Comparison of ENCODE assay signal across 24 mouse cellular contexts in the genomic region with DNA sequence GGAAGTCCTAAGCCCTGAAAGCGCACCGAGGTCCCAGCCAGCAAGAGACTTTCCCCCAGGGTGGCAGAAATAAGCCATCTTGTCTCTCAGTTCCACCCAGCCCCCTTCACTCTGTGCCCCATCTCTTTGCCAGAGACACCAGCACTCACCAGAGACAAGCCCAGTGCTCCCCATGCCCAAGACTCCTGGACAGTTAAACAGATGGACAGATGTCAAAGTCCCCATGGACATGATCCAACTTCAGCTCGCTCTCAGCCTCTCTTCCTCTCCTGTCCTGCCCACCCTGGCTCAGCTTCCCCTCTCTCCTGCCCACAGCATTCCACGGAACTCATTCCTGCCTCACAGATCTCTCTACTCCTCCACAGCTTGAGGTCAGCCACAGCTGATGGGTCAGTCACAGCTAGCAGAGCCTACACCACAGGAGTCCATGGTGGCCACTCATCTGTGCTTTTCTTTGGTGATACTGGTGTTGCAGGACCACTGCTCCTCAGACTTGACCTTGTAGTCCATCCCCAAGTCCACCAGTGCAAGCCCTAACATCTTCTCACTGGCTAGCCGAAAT. TPM values are rescaled to one million over a fixed set of nuclear protein-coding genes. Genes with fewer than 3 reads are reported as not detected.
DNase-seq lines count a peak whose midpoint lies in the region; ATAC-seq and TF ChIP-seq lines count a peak whose summit lies in the region.
"Had no signal": no experiment of that assay in that cellular context is flagged by ENCODE, and none has a peak within 500 bp of the region (broad histone marks: within the 10 kb centered on the region; RNA-seq: fewer than 3 reads in every experiment).

No protein-coding gene starts in this region.

- peaks cover 41% of the 10 kb centered on the region for H3K4me1 ChIP-seq in kidney, adult 2 months (ENCODE audit: control insufficient read depth, insufficient read depth, low read length)
- H3K4me1 ChIP-seq in kidney, embryonic 14.5 days (ENCODE audit: control insufficient read depth, insufficient read depth, low read length) = peaks cover 14% of the 10 kb centered on the region; the same call in 1 of the 2 replicates
- H3K4me1 ChIP-seq in liver, embryonic 15.5 days (replicated peaks) = peaks cover 81% of the 10 kb centered on the region
- peaks cover 57% of the 10 kb centered on the region for H3K4me1 ChIP-seq in liver, embryonic 12.5 days
- H3K4me1 ChIP-seq in liver, postnatal 0 days (ENCODE audit: insufficient read depth) = peaks cover 77% of the 10 kb centered on the region
- H3K4me1 ChIP-seq: forebrain, embryonic 12.5 days; midbrain, embryonic 13.5 days had no signal

- no peak overlapping the region for H3K4me2 ChIP-seq in kidney, embryonic 14.5 days (replicated peaks; ENCODE audit: low read depth, low read length)
- no peak overlapping the region for H3K4me2 ChIP-seq in liver, embryonic 15.5 days
- no peak overlapping the region for H3K4me2 ChIP-seq in liver, embryonic 12.5 days
- H3K4me2 ChIP-seq in liver, postnatal 0 days (ENCODE audit: low read depth, low read length) = peak overlapping the region; percentile 45
- H3K4me2 ChIP-seq: embryonic facial prominence, embryonic 12.5 days; forebrain, embryonic 12.5 days; intestine, embryonic 15.5 days; limb, embryonic 13.5 days; midbrain, embryonic 13.5 days had no signal

- peak; percentile 77 for DNase-seq in kidney, adult 2 months
- peak; percentile 80 for DNase-seq in Muller cell, postnatal 12 days (ENCODE audit: inconsistent ontology term)
- DNase-seq in liver, postnatal 0 days = no peak
- DNase-seq in left cerebral cortex, postnatal 10 days (ENCODE audit: extremely low spot score in 1 of 2, low spot score in 2 of 2) = no peak
- DNase-seq in adrenal gland, adult 2 months = no peak
- DNase-seq: adrenal gland, postnatal 10 days; cerebellum, adult 2 months; cerebellum, postnatal 25 days; lung, postnatal 14 days had no signal

- intact Hi-C loops in left cerebral cortex, postnatal 10 days (cut with DNase I) = no loop called here

- no peak for ATAC-seq in kidney, embryonic 14.5 days (ENCODE audit: low FRiP score, low TSS enrichment)
- no peak for ATAC-seq in liver, embryonic 15.5 days (ENCODE audit: insufficient read depth)
- ATAC-seq in liver, embryonic 12.5 days = no peak
- no peak for ATAC-seq in liver, postnatal 0 days
- ATAC-seq: CD4-positive, CD25-positive, alpha-beta regulatory T cell, adult 4 months; hindbrain, embryonic 16.5 days; midbrain, embryonic 13.5 days had no signal

- WGBS in kidney, adult 2 months = 50% methylated on average over 5 of the region's 5 CpGs
- 70% methylated on average over 5 of the region's 5 CpGs for WGBS in kidney, embryonic 14.5 days
- 45% methylated on average over 5 of the region's 5 CpGs for WGBS in liver, embryonic 15.5 days (ENCODE audit: insufficient replicate concordance)
- WGBS in liver, embryonic 12.5 days (ENCODE audit: insufficient replicate concordance) = 58% methylated on average over 5 of the region's 5 CpGs
- WGBS in liver, postnatal 0 days (ENCODE audit: insufficient replicate concordance) = 49% methylated on average over 5 of the region's 5 CpGs

- H3K36me3 ChIP-seq in kidney, adult 2 months (ENCODE audit: control insufficient read depth, insufficient read depth, low read length) = no peaks in the 10 kb centered on the region
- no peaks in the 10 kb centered on the region for H3K36me3 ChIP-seq in kidney, embryonic 14.5 days (ENCODE audit: control insufficient read depth, insufficient read depth, low read length)
- H3K36me3 ChIP-seq in liver, embryonic 15.5 days (replicated peaks) = no peaks in the 10 kb centered on the region
- H3K36me3 ChIP-seq in liver, embryonic 12.5 days = no peaks in the 10 kb centered on the region
- H3K36me3 ChIP-seq in liver, postnatal 0 days (replicated peaks; ENCODE audit: insufficient read depth, low read length) = no peaks in the 10 kb centered on the region
- H3K36me3 ChIP-seq: embryonic facial prominence, embryonic 12.5 days; forebrain, embryonic 12.5 days; hindbrain, embryonic 10.5 days; intestine, embryonic 15.5 days; limb, embryonic 13.5 days; midbrain, embryonic 13.5 days had no signal

- no peak for TF ChIP-seq EP300 in liver, postnatal 0 days (IDR thresholded peaks at IDR 0.05; ENCODE audit: low read depth)

- no peak for TF ChIP-seq POLR2A in kidney, adult 2 months (IDR thresholded peaks at IDR 0.05; ENCODE audit: low read depth, low read length)

- 0 out of 2 replicates have a peak overlapping the region, but pooled peaks have one; percentile 43 for H3K27ac ChIP-seq in kidney, adult 2 months (ENCODE audit: insufficient read depth, low read depth, low read length)
- no peak overlapping the region for H3K27ac ChIP-seq in kidney, embryonic 14.5 days (ENCODE audit: low read depth, low read length)
- peak overlapping the region; percentile 14; the same call in 1 of the 2 replicates for H3K27ac ChIP-seq in liver, embryonic 15.5 days (replicated peaks)
- H3K27ac ChIP-seq in liver, embryonic 12.5 days = no peak overlapping the region
- H3K27ac ChIP-seq in liver, postnatal 0 days (ENCODE audit: low read depth) = peak overlapping the region; percentile 95
- H3K27ac ChIP-seq: embryonic facial prominence, embryonic 12.5 days; forebrain, embryonic 12.5 days; hindbrain, embryonic 10.5 days; intestine, embryonic 15.5 days; layer of hippocampus, adult 2 months; limb, embryonic 13.5 days; midbrain, embryonic 13.5 days had no signal

- no peaks in the 10 kb centered on the region for H3K9me3 ChIP-seq in kidney, embryonic 14.5 days (ENCODE audit: control insufficient read depth, low read length)
- H3K9me3 ChIP-seq in liver, embryonic 15.5 days (replicated peaks) = no peaks in the 10 kb centered on the region
- H3K9me3 ChIP-seq in liver, embryonic 12.5 days (replicated peaks) = no peaks in the 10 kb centered on the region
- no peaks in the 10 kb centered on the region for H3K9me3 ChIP-seq in liver, postnatal 0 days (ENCODE audit: low read length)
- H3K9me3 ChIP-seq: embryonic facial prominence, embryonic 12.5 days; forebrain, embryonic 12.5 days; hindbrain, embryonic 10.5 days; intestine, embryonic 15.5 days; limb, embryonic 13.5 days; midbrain, embryonic 13.5 days had no signal

- TF ChIP-seq CTCF in kidney, adult 2 months (conservative IDR thresholded peaks at IDR 0.05; ENCODE audit: insufficient read depth, insufficient read length, low read depth, low read length) = no peak
- TF ChIP-seq CTCF in liver, postnatal 0 days (IDR thresholded peaks at IDR 0.05; ENCODE audit: low read depth) = no peak

- H3K4me3 ChIP-seq in kidney, adult 2 months (ENCODE audit: insufficient read depth, low read depth, low read length) = no peak overlapping the region
- H3K4me3 ChIP-seq in kidney, embryonic 14.5 days (ENCODE audit: low read length) = no peak overlapping the region
- no peak overlapping the region for H3K4me3 ChIP-seq in liver, embryonic 15.5 days (replicated peaks)
- H3K4me3 ChIP-seq in liver, embryonic 12.5 days = no peak overlapping the region
- H3K4me3 ChIP-seq in liver, postnatal 0 days (ENCODE audit: low read depth, low read length) = no peak overlapping the region
- H3K4me3 ChIP-seq: embryonic facial prominence, embryonic 12.5 days; erythroblast, embryonic 14.5 days; forebrain, embryonic 12.5 days; hindbrain, embryonic 10.5 days; intestine, embryonic 15.5 days; layer of hippocampus, adult 2 months; limb, embryonic 13.5 days; midbrain, embryonic 13.5 days had no signal

- no peak overlapping the region for H3K9ac ChIP-seq in kidney, embryonic 14.5 days (ENCODE audit: low read depth, low read length)
- H3K9ac ChIP-seq in liver, embryonic 15.5 days = no peak overlapping the region
- H3K9ac ChIP-seq in liver, embryonic 12.5 days = no peak overlapping the region
- peak overlapping the region; percentile 50 for H3K9ac ChIP-seq in liver, postnatal 0 days (replicated peaks)
- H3K9ac ChIP-seq: embryonic facial prominence, embryonic 12.5 days; forebrain, embryonic 12.5 days; intestine, embryonic 15.5 days; limb, embryonic 13.5 days; midbrain, embryonic 13.5 days had no signal

- H3K27me3 ChIP-seq in kidney, adult 2 months (replicated peaks; ENCODE audit: control insufficient read depth, insufficient read depth, low read length) = no peaks in the 10 kb centered on the region
- H3K27me3 ChIP-seq in kidney, embryonic 14.5 days (ENCODE audit: control insufficient read depth, insufficient read depth, low read length) = no peaks in the 10 kb centered on the region
- no peaks in the 10 kb centered on the region for H3K27me3 ChIP-seq in liver, embryonic 15.5 days
- H3K27me3 ChIP-seq in liver, embryonic 12.5 days (replicated peaks) = no peaks in the 10 kb centered on the region
- no peaks in the 10 kb centered on the region for H3K27me3 ChIP-seq in liver, postnatal 0 days (ENCODE audit: insufficient read depth, low read length)
- H3K27me3 ChIP-seq: embryonic facial prominence, embryonic 12.5 days; forebrain, embryonic 12.5 days; intestine, embryonic 15.5 days; limb, embryonic 13.5 days; midbrain, embryonic 13.5 days had no signal

RNA-seq across cellular contexts. Expression of a gene that starts 5.1 kb away (rescaled TPM):
- 115 and 194 TPM in 2 replicates for polyA plus RNA-seq in kidney, adult 2 months (2012; rRNA removed)
- 0.71 and 1.2 TPM in 2 replicates for polyA plus RNA-seq in kidney, embryonic 14.5 days (2014; fragmentation: Nextera tagmentation; extraction: Ambion mirVana)
- 41.2 and 49.7 TPM in 2 replicates for polyA plus RNA-seq in liver, embryonic 15.5 days (2015; fragmentation: Nextera tagmentation; extraction: Ambion mirVana)
- 13.3 and 13.6 TPM in 2 replicates for polyA plus RNA-seq in liver, embryonic 12.5 days (2016; fragmentation: Nextera tagmentation; extraction: Ambion mirVana)
- polyA plus RNA-seq in liver, postnatal 0 days (2015; fragmentation: Nextera tagmentation; extraction: Ambion mirVana) = 138 and 168 TPM in 2 replicates
- 1 to 10 TPM in 1 of 2 experiments, not detected in 1; 1.2 TPM for total RNA-seq in left cerebral cortex, postnatal 10 days (2021)
- total RNA-seq in adrenal gland, adult 2 months (2021) = 100 to 1,000 TPM; 123 to 166 TPM
- polyA plus RNA-seq in adrenal gland, adult 2 months (2012; rRNA removed) = 266 and 274 TPM in 2 replicates

RNA-seq across cellular contexts. Expression of a gene that starts 17.7 kb away (rescaled TPM):
- 0.07 and 0.11 TPM in 2 replicates for polyA plus RNA-seq in kidney, adult 2 months (2012; rRNA removed)
- polyA plus RNA-seq in kidney, embryonic 14.5 days (2014; fragmentation: Nextera tagmentation; extraction: Ambion mirVana) = 4.6 and 5.0 TPM in 2 replicates
- polyA plus RNA-seq in liver, embryonic 15.5 days (2015; fragmentation: Nextera tagmentation; extraction: Ambion mirVana) = not detected in 2 replicates
- polyA plus RNA-seq in liver, embryonic 12.5 days (2016; fragmentation: Nextera tagmentation; extraction: Ambion mirVana) = 0.23 and 0.25 TPM in 2 replicates
- 0.14 TPM in 1 of 2 replicates, not detected in the other for polyA plus RNA-seq in liver, postnatal 0 days (2015; fragmentation: Nextera tagmentation; extraction: Ambion mirVana)
- 10 to 100 TPM; 51.6 to 63.6 TPM for total RNA-seq in left cerebral cortex, postnatal 10 days (2021)
- total RNA-seq in adrenal gland, adult 2 months (2021) = 1 to 10 TPM; 6.5 to 8.2 TPM
- polyA plus RNA-seq in adrenal gland, adult 2 months (2012; rRNA removed) = 6.8 and 8.4 TPM in 2 replicates
- total RNA-seq: megakaryocyte, adult 5-6 weeks; monocyte, adult 5-6 weeks had no signal
- polyA plus RNA-seq: CD4-positive, CD25-positive, alpha-beta regulatory T cell, adult 4 months; erythroblast, embryonic 14.5 days had no signal

RNA-seq across cellular contexts. Expression of a gene that starts 34.2 kb away (rescaled TPM):
- 48.2 and 55.6 TPM in 2 replicates for polyA plus RNA-seq in kidney, adult 2 months (2012; rRNA removed)
- 10.8 and 12.1 TPM in 2 replicates for polyA plus RNA-seq in kidney, embryonic 14.5 days (2014; fragmentation: Nextera tagmentation; extraction: Ambion mirVana)
- 11.5 and 12.4 TPM in 2 replicates for polyA plus RNA-seq in liver, embryonic 15.5 days (2015; fragmentation: Nextera tagmentation; extraction: Ambion mirVana)
- 11.7 TPM in 2 replicates for polyA plus RNA-seq in liver, embryonic 12.5 days (2016; fragmentation: Nextera tagmentation; extraction: Ambion mirVana)
- polyA plus RNA-seq in liver, postnatal 0 days (2015; fragmentation: Nextera tagmentation; extraction: Ambion mirVana) = 37.0 and 44.4 TPM in 2 replicates
- 10 to 100 TPM; 23.4 to 24.6 TPM for total RNA-seq in left cerebral cortex, postnatal 10 days (2021)
- total RNA-seq in adrenal gland, adult 2 months (2021) = 10 to 100 TPM; 41.8 to 69.4 TPM
- 110 and 118 TPM in 2 replicates for polyA plus RNA-seq in adrenal gland, adult 2 months (2012; rRNA removed)

Comparison
In these comparisons a context has a peak if more than half of its experiments do, and no peak if none do; other contexts are left out.
1. H3K27ac ChIP-seq: peak in kidney, adult 2 months (single experiment), liver, embryonic 15.5 days (single experiment) and liver, postnatal 0 days (single experiment); none in kidney, embryonic 14.5 days (single experiment) and liver, embryonic 12.5 days (single experiment).
2. DNase-seq: peak in kidney, adult 2 months (single experiment) and Muller cell, postnatal 12 days (single experiment); none in liver, postnatal 0 days (single experiment), left cerebral cortex, postnatal 10 days (0 of 2) and adrenal gland, adult 2 months (single experiment).